Mouse (Mus musculus): Measurements from ENCODE around the gene Mthfd1l.

GRCm38 (mm10) chr10:4105676-4106528 is 133.0 kb downstream of the Mthfd1l start:
- TF ChIP-seq CTCF (conservative IDR thresholded peaks at IDR 0.05; ENCODE audit: low read length) = 0 out of 2 replicates have a peak, but pooled peaks have one; percentile 5
- TF ChIP-seq NANOG (IDR thresholded peaks at IDR 0.05; ENCODE audit: borderline replicate concordance, low read length) = peak; percentile 46; the same call in 1 of the 2 replicates
